Mouse (Mus musculus): ENCODE measurements around the gene Stx17. TPM values are rescaled to one million over a fixed set of nuclear protein-coding genes. Genes with fewer than 3 reads are reported as not detected.
A peak's percentile ranks its signal among the peaks of the same experiment; 100 is the strongest.

Gene Stx17
- polyA plus RNA-seq, 1 experiment from 2014 or later, result 23.8 TPM

DNA sequence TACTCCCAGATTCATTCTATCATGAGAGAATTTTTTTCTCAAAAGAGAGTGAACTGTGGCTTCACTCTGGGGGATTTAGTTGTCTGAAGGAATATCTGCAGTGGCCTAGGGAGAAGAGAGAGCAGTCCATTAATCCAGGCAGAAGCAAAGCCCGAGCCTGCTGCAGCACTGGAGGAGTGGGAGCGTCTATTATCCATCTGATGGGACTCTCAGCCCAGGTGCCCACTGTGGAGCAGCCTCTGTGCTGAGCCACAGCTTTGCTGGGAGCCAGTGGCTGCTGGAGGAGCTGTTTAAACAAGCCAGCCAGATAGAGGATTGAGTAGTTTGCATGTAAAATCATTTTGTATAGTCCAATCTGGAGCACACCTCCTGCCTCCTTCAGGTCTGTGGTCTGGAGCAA is 56.2 kb downstream of the Stx17 start:
- H3K36me3 ChIP-seq, result peaks cover 22% of the 10 kb centered on the region
- no peaks in the 10 kb centered on the region for H3K27me3 ChIP-seq
- no peak overlapping the region for H3K27ac ChIP-seq
- no peak for ATAC-seq (replicated peaks; ENCODE audit: low FRiP score)
- no peaks in the 10 kb centered on the region for H3K4me1 ChIP-seq
- H3K4me3 ChIP-seq (replicated peaks), result no peak overlapping the region
- H3K9ac ChIP-seq, result no peak overlapping the region
- H3K4me2 ChIP-seq, result no peak overlapping the region
- WGBS, result 41% methylated on average over 2 of the region's 2 CpGs
- no peaks in the 10 kb centered on the region; the same call in 1 of the 2 replicates for H3K9me3 ChIP-seq (replicated peaks)

DNA sequence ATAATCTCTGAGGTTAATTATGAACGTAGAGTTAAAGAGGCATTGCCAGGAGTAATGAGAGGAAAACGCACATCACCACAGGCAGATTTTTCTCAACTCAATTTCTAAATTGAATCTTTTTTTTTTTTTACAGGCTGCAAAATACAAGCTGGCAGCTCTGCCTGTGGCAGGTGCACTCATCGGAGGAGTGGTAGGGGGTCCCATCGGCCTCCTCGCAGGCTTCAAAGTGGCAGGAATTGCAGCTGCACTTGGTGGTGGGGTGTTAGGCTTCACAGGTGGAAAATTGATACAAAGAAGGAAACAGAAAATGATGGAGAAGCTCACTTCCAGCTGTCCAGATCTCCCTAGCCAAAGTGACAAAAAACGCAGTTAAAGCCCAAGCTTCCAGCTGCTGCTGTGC is 56.7 kb downstream of the Stx17 start:
- ATAC-seq (replicated peaks; ENCODE audit: low FRiP score), result no peak
- Histone ChIP-seq H3K36me3 (peaks cover 22% of the 10 kb centered on the region), H3K4me1 (no peaks in the 10 kb centered on the region), H3K9ac (no peak overlapping the region), H3K4me3 (replicated peaks) (no peak overlapping the region), H3K9me3 (replicated peaks) (no peaks in the 10 kb centered on the region; the same call in 1 of the 2 replicates), H3K4me2 (no peak overlapping the region), H3K27ac (no peak overlapping the region), H3K27me3 (no peaks in the 10 kb centered on the region)
- WGBS, result 75% methylated on average over 6 of the region's 6 CpGs

DNA sequence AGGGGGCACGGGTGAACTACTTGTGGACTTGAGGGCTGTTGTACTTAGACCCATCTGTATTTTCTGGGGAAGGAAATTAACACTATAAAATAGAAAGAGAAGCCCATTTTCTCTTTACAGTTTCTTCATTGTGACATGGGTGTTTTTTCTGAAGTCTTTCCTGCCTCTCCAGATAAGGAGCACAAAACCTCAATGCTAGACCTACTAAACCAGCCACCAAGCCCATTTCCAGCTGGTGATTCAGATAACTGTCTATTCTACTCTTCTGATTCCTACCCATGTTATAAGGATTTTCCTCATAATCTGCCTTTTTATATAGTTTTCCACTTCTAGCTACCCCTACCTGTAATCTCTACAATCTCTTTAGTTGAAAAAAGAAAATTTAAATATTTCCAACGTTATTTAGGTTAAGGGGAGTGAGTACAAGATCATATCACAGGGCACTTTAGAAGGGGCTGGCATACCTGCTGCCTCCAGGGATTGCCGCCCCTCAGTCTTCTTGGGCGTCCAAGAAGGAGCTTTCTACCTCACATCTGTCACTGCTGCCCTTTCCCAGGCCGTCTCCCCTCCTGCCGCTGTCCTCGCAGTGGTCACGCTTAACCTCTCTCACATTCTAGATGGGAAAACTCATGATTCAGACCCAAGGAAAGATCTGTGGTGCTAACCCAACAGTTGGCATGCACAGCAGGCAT is 57.5 kb downstream of the Stx17 start:
- ATAC-seq (replicated peaks; ENCODE audit: low FRiP score), result no peak
- Histone ChIP-seq H3K4me1 (no peaks in the 10 kb centered on the region), H3K27ac (no peak overlapping the region), H3K4me3 (replicated peaks) (no peak overlapping the region), H3K4me2 (no peak overlapping the region), H3K9me3 (replicated peaks) (no peaks in the 10 kb centered on the region; the same call in 1 of the 2 replicates), H3K9ac (no peak overlapping the region), H3K27me3 (no peaks in the 10 kb centered on the region), H3K36me3 (peaks cover 22% of the 10 kb centered on the region)
- WGBS, result 88% methylated on average over 8 of the region's 8 CpGs

DNA sequence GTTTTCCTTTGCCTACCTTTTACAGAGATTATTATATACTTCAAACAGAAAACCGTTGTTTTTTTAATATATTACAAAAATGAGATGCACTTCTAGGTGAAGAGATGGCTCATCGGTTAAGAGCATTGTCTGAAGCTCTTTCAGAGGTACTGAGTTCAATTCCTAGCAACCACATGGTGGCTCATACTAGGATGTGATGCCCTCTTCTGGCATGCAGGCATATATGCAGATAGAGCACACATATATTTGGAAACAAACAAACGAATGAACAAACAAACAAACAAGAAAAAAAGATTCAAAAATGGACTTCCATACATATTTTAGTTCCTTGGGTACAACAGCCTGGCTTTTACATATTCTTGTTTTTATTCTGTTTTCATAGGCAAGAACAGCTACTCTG is 73.2 kb downstream of the Stx17 start:
- H3K27me3 ChIP-seq, result no peaks in the 10 kb centered on the region
- WGBS, result 90% methylated on average over 3 of the region's 3 CpGs
- no peak overlapping the region for H3K4me2 ChIP-seq
- no peaks in the 10 kb centered on the region for H3K9me3 ChIP-seq (replicated peaks)
- no peak overlapping the region for H3K4me3 ChIP-seq (replicated peaks)
- no peaks in the 10 kb centered on the region for H3K4me1 ChIP-seq
- H3K27ac ChIP-seq, result no peak overlapping the region
- ATAC-seq (replicated peaks; ENCODE audit: low FRiP score), result no peak
- H3K36me3 ChIP-seq, result peaks cover 39% of the 10 kb centered on the region
- no peak overlapping the region for H3K9ac ChIP-seq

DNA sequence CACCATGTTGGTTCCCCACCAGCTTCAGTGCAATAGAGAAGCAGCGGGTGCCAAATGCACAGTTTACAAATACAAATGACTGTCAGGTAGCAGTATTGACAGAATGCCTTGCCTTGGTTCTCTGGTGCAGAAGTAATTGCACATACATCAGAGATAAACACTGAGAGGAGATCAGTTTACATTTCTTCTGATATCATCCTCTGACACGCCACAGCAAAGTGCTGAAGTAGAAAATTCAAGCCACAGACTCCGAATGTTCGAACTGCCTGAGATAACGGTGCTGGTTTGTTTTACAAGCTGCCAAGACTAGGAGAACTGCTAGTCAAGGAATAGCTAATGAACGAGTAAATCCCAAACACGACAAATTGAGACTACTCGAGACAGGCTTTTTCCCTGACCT is 73.7 kb downstream of the Stx17 start:
- H3K27ac ChIP-seq, result no peak overlapping the region
- no peak for ATAC-seq (replicated peaks; ENCODE audit: low FRiP score)
- WGBS, result 77% methylated on average over 8 of the region's 8 CpGs
- H3K4me1 ChIP-seq, result no peaks in the 10 kb centered on the region
- peaks cover 44% of the 10 kb centered on the region for H3K36me3 ChIP-seq
- H3K4me2 ChIP-seq, result no peak overlapping the region
- no peaks in the 10 kb centered on the region for H3K9me3 ChIP-seq (replicated peaks)
- H3K4me3 ChIP-seq (replicated peaks), result no peak overlapping the region
- H3K9ac ChIP-seq, result no peak overlapping the region
- no peaks in the 10 kb centered on the region for H3K27me3 ChIP-seq

DNA sequence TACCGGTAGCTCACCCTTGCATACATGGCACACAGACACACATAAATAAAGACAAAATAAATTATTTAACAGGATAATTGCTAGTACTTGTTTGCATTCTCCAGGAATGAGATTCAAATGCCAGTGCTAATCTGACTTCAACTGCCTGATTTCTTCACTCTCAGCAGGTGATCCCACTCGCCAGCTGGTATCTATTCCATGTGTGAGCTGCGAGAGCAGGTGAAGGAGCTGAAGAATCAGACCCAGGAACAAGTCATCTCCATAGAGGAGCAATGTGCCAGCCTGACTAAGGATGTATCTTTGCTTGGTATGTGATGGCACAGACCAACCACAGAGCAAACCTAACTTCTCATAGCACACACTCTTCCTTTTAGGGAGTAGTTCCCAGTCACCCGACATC is 78.8 kb downstream of the Stx17 start:
- H3K27me3 ChIP-seq, result no peaks in the 10 kb centered on the region
- peaks cover 45% of the 10 kb centered on the region for H3K36me3 ChIP-seq
- H3K9me3 ChIP-seq (replicated peaks), result no peaks in the 10 kb centered on the region
- 88% methylated on average over 4 of the region's 4 CpGs for WGBS
- H3K4me1 ChIP-seq, result no peaks in the 10 kb centered on the region
- ATAC-seq (replicated peaks; ENCODE audit: low FRiP score), result no peak
- no peak overlapping the region for H3K9ac ChIP-seq
- H3K27ac ChIP-seq, result no peak overlapping the region
- H3K4me3 ChIP-seq (replicated peaks), result no peak overlapping the region
- no peak overlapping the region for H3K4me2 ChIP-seq

DNA sequence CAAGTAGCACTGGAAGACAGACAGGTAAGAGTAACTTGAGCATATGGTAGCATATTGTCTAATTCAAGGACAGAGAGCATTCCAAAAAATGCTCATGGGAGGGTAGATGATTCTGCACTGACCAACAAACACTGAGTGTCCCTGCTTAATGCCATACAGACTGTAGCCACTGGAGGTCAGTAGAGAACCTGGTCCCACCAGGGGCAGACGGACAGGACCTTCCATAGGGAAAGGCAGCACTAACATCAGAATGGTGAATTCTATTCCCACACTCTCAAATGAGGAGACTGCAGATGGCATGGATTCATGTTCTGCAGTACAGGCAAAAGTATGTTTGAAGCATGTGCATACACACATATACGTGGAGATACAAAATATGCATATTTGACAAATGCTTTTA is 100.5 kb downstream of the Stx17 start:
- Histone ChIP-seq H3K9me3 (replicated peaks) (no peaks in the 10 kb centered on the region), H3K4me1 (no peaks in the 10 kb centered on the region), H3K4me2 (no peak overlapping the region), H3K36me3 (no peaks in the 10 kb centered on the region), H3K9ac (no peak overlapping the region), H3K4me3 (replicated peaks) (no peak overlapping the region), H3K27ac (no peak overlapping the region), H3K27me3 (no peaks in the 10 kb centered on the region)
- whole genome bisulfite sequencing, result 31% methylated on average over 2 of the region's 2 CpGs
- 0 out of 2 replicates have a peak, but pooled peaks have one; percentile 46 for ATAC-seq (replicated peaks; ENCODE audit: low FRiP score)

DNA sequence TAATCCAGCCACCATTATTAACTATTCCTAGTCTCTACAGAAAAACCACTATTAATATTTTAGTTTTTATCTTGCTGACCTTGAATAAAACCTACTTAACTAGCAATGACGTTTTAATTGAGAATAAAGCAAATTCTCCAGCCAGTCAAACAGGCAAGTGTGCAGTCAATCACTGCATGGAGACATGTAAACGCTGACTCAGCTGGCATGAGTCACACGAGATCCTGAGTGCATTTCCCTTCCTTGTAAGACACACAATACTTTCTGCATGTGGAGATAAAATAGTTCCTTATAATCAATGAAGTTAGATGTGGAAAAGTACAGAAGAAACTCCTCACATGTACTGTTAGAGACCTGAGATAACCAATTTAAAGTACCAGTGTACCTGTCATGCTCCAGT is 100.9 kb downstream of the Stx17 start:
- H3K4me2 ChIP-seq, result no peak overlapping the region
- ATAC-seq (replicated peaks; ENCODE audit: low FRiP score), result no peak
- H3K4me3 ChIP-seq (replicated peaks), result no peak overlapping the region
- no peaks in the 10 kb centered on the region for H3K9me3 ChIP-seq (replicated peaks)
- no peaks in the 10 kb centered on the region for H3K36me3 ChIP-seq
- H3K27me3 ChIP-seq, result no peaks in the 10 kb centered on the region
- no peak overlapping the region for H3K27ac ChIP-seq
- no peak overlapping the region for H3K9ac ChIP-seq
- H3K4me1 ChIP-seq, result no peaks in the 10 kb centered on the region
- WGBS, result 37% methylated on average over 3 of the region's 3 CpGs

DNA sequence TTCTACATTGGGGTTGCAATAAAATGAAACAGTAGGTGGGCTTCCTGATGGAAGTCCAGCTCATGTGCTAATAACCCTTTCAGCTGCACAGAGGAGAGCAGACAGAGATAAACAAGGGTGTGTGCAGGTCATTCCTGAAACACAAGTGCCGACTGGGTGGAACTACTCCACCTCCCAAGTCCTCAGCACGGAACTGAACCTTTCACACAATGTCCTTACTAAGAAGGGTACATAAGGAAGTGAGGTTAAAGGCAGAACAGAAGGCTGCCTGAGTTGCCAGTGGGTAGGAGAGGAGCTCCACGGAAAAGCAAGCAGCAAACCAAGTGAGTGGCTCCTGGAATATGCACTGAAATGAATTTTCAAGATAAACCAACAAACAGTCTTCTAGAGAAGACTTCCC is 102.1 kb downstream of the Stx17 start:
- no peaks in the 10 kb centered on the region for H3K9me3 ChIP-seq (replicated peaks)
- no peak overlapping the region for H3K4me2 ChIP-seq
- H3K36me3 ChIP-seq, result no peaks in the 10 kb centered on the region
- no peaks in the 10 kb centered on the region for H3K4me1 ChIP-seq
- no peaks in the 10 kb centered on the region for H3K27me3 ChIP-seq
- no peak overlapping the region for H3K9ac ChIP-seq
- WGBS, result 42% methylated on average over 3 of the region's 3 CpGs
- no peak overlapping the region for H3K4me3 ChIP-seq (replicated peaks)
- no peak for ATAC-seq (replicated peaks; ENCODE audit: low FRiP score)
- no peak overlapping the region for H3K27ac ChIP-seq

MicroRNA genes within 50 kb of the gene (microRNA counts, 519-probe panel; counts per million panel counts)
- microRNA mmu-miR-1958, result 2,315 counts per million, percentile 31 among the panel's probes with 10 or more counts

Small RNAs within 50 kb of the gene (microRNA-seq; reads per million reads assigned to microRNA genes)
- not detected for gene Mir1958

Other genes starting within 250 kb of the Stx17 start
- 0.12 and 0.13 TPM in 2 replicates for gene Nr4a3, start 79.8 kb upstream of the Stx17 start, polyA plus RNA-seq (2015; fragmentation: Nextera tagmentation; extraction: Ambion mirVana)
- gene Erp44, start 154.6 kb downstream of the Stx17 start, polyA plus RNA-seq (2015; fragmentation: Nextera tagmentation; extraction: Ambion mirVana), result 93.1 and 101 TPM in 2 replicates
- gene Invs, start 154.8 kb downstream of the Stx17 start, polyA plus RNA-seq (2015; fragmentation: Nextera tagmentation; extraction: Ambion mirVana), result 11.0 and 11.8 TPM in 2 replicates